Comparison of ENCODE assay signal across 15 mouse cellular contexts in the genomic region with DNA sequence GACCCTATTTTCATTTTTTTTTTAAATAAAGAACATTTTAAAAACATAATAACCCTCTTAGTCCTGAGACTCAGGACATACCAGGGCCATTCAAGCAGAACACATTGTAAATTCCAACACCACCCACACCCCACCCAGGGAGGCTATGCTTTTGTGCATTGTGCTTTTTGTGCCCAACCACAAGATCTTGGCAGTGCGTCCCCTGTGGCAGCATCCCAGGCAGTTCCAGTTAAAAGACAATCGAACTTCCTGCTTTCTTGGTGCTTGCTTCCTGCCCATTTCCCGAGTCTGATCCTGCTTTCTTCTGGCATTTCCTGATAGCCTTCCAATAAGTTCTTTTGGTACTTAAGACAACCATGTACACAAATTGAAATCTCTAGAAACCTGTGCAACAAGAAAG. TPM values are rescaled to one million over a fixed set of nuclear protein-coding genes. Genes with fewer than 3 reads are reported as not detected.
A peak's percentile ranks its signal among the peaks of the same experiment; 100 is the strongest.
DNase-seq lines count a peak whose midpoint lies in the region; ATAC-seq lines count a peak whose summit lies in the region.
"Had no signal": no experiment of that assay in that cellular context is flagged by ENCODE, and none has a peak within 500 bp of the region (broad histone marks: within the 10 kb centered on the region; RNA-seq: fewer than 3 reads in every experiment).

No protein-coding gene starts in this region.

- H3K9ac ChIP-seq in embryonic facial prominence, embryonic 13.5 days, result no peak overlapping the region

- 44% methylated on average over 3 of the region's 3 CpGs for WGBS in embryonic facial prominence, embryonic 13.5 days
- 56% methylated on average over 3 of the region's 3 CpGs for WGBS in embryonic facial prominence, embryonic 10.5 days

- peaks cover 12% of the 10 kb centered on the region for H3K36me3 ChIP-seq in embryonic facial prominence, embryonic 13.5 days
- H3K36me3 ChIP-seq in embryonic facial prominence, embryonic 10.5 days (replicated peaks), result peaks cover 16% of the 10 kb centered on the region

- H3K27ac ChIP-seq in embryonic facial prominence, embryonic 13.5 days, result peak overlapping the region; percentile 62; the same call in 1 of the 2 replicates
- no peak overlapping the region for H3K27ac ChIP-seq in embryonic facial prominence, embryonic 10.5 days (replicated peaks)
- H3K27ac ChIP-seq: stomach, postnatal 0 days had no signal

- H3K4me3 ChIP-seq in embryonic facial prominence, embryonic 13.5 days, result no peak overlapping the region
- H3K4me3 ChIP-seq in embryonic facial prominence, embryonic 10.5 days, result no peak overlapping the region

- no peaks in the 10 kb centered on the region for H3K4me1 ChIP-seq in embryonic facial prominence, embryonic 13.5 days
- H3K4me1 ChIP-seq in embryonic facial prominence, embryonic 10.5 days, result no peaks in the 10 kb centered on the region

- no peak for DNase-seq in embryonic facial prominence, embryonic 10.5 days (ENCODE audit: low spot score)
- DNase-seq in ovary, postnatal 36 days (ENCODE audit: low spot score), result peak; percentile 26
- no peak for DNase-seq in ovary, postnatal 10 days (ENCODE audit: low spot score)
- DNase-seq in kidney, postnatal 10 days, result peak; percentile 61
- no peak for DNase-seq in urinary bladder, postnatal 10 days (ENCODE audit: low spot score)
- no peak for DNase-seq in thymus, postnatal 25 days
- DNase-seq in neural tube, embryonic 10.5 days (ENCODE audit: extremely low spot score, low spot score), result no peak
- DNase-seq: cerebellum, adult 8-10 months; retina, postnatal 1 day had no signal

- H3K9me3 ChIP-seq in embryonic facial prominence, embryonic 13.5 days, result no peaks in the 10 kb centered on the region
- H3K9me3 ChIP-seq in embryonic facial prominence, embryonic 10.5 days, result no peaks in the 10 kb centered on the region

- no peak for ATAC-seq in embryonic facial prominence, embryonic 13.5 days (ENCODE audit: insufficient number of reproducible peaks, insufficient read depth, low FRiP score, low TSS enrichment, low read depth)
- ATAC-seq: activated CD4-positive, CD25-positive, alpha-beta regulatory T cell, adult 4 months had no signal

- H3K27me3 ChIP-seq in embryonic facial prominence, embryonic 13.5 days, result no peaks in the 10 kb centered on the region
- H3K27me3 ChIP-seq in embryonic facial prominence, embryonic 10.5 days (replicated peaks; ENCODE audit: low read depth, poor library complexity, severe bottlenecking), result no peaks in the 10 kb centered on the region

- no peak overlapping the region for H3K4me2 ChIP-seq in embryonic facial prominence, embryonic 13.5 days
- H3K4me2 ChIP-seq: liver, embryonic 11.5 days had no signal

RNA-seq across cellular contexts. Expression of a gene that starts 20.7 kb away (rescaled TPM):
- 99.9 and 116 TPM in 2 replicates for polyA plus RNA-seq in embryonic facial prominence, embryonic 13.5 days (2015; fragmentation: Nextera tagmentation; extraction: Ambion mirVana)
- polyA plus RNA-seq in embryonic facial prominence, embryonic 10.5 days (2016; fragmentation: Nextera tagmentation; extraction: Ambion mirVana), result 125 and 127 TPM in 2 replicates

RNA-seq across cellular contexts. Expression of a gene that starts 33.2 kb away (rescaled TPM):
- 88.6 and 100 TPM in 2 replicates for polyA plus RNA-seq in embryonic facial prominence, embryonic 13.5 days (2015; fragmentation: Nextera tagmentation; extraction: Ambion mirVana)
- 117 and 127 TPM in 2 replicates for polyA plus RNA-seq in embryonic facial prominence, embryonic 10.5 days (2016; fragmentation: Nextera tagmentation; extraction: Ambion mirVana)

RNA-seq across cellular contexts. Expression of a gene that starts 38.1 kb away (rescaled TPM):
- 2.2 and 2.7 TPM in 2 replicates for polyA plus RNA-seq in embryonic facial prominence, embryonic 13.5 days (2015; fragmentation: Nextera tagmentation; extraction: Ambion mirVana)
- 3.4 and 3.5 TPM in 2 replicates for polyA plus RNA-seq in embryonic facial prominence, embryonic 10.5 days (2016; fragmentation: Nextera tagmentation; extraction: Ambion mirVana)
- polyA plus RNA-seq: activated CD4-positive, CD25-positive, alpha-beta regulatory T cell, adult 4 months; heart, embryonic 14.5 days; large intestine, adult 2 months had no signal

RNA-seq across cellular contexts. Expression of a gene that starts 38.8 kb away (rescaled TPM):
- 182 and 184 TPM in 2 replicates for polyA plus RNA-seq in embryonic facial prominence, embryonic 13.5 days (2015; fragmentation: Nextera tagmentation; extraction: Ambion mirVana)
- polyA plus RNA-seq in embryonic facial prominence, embryonic 10.5 days (2016; fragmentation: Nextera tagmentation; extraction: Ambion mirVana), result 97.0 and 108 TPM in 2 replicates

RNA-seq across cellular contexts. Expression of a gene that starts 38.9 kb away (rescaled TPM):
- polyA plus RNA-seq in embryonic facial prominence, embryonic 13.5 days (2015; fragmentation: Nextera tagmentation; extraction: Ambion mirVana), result 0.66 and 1.4 TPM in 2 replicates
- 0.04 and 0.09 TPM in 2 replicates for polyA plus RNA-seq in embryonic facial prominence, embryonic 10.5 days (2016; fragmentation: Nextera tagmentation; extraction: Ambion mirVana)
- polyA plus RNA-seq: activated CD4-positive, CD25-positive, alpha-beta regulatory T cell, adult 4 months had no signal

Comparison
In these comparisons a context has a peak if more than half of its experiments do, and no peak if none do; other contexts are left out.
1. DNase-seq: peak in ovary, postnatal 36 days (single experiment) and kidney, postnatal 10 days (single experiment); none in embryonic facial prominence, embryonic 10.5 days (single experiment), ovary, postnatal 10 days (single experiment), urinary bladder, postnatal 10 days (single experiment), thymus, postnatal 25 days (single experiment) and neural tube, embryonic 10.5 days (single experiment).